8 mouse cellular contexts compared by ENCODE assay signal in genomic region chr15:88836571-88836970, GRCm38 (mm10). TPM values are rescaled to one million over a fixed set of nuclear protein-coding genes. Genes with fewer than 3 reads are reported as not detected.
DNase-seq lines count a peak whose midpoint lies in the region; ATAC-seq lines count a peak whose summit lies in the region.

No protein-coding gene starts in this region.

- no peaks in the 10 kb centered on the region for H3K9me3 ChIP-seq in heart, embryonic 11.5 days (replicated peaks; ENCODE audit: control insufficient read depth, low read length)
- H3K9me3 ChIP-seq in hindbrain, embryonic 16.5 days (ENCODE audit: control insufficient read depth, low read length) = no peaks in the 10 kb centered on the region
- H3K9me3 ChIP-seq in midbrain, embryonic 12.5 days = no peaks in the 10 kb centered on the region

- H3K36me3 ChIP-seq in heart, embryonic 11.5 days (ENCODE audit: control insufficient read depth, insufficient read depth, low read length) = no peaks in the 10 kb centered on the region
- H3K36me3 ChIP-seq in hindbrain, embryonic 16.5 days (ENCODE audit: control insufficient read depth, insufficient read depth, low read length) = no peaks in the 10 kb centered on the region
- no peaks in the 10 kb centered on the region for H3K36me3 ChIP-seq in midbrain, embryonic 12.5 days

- peak overlapping the region; percentile 56; the same call in 1 of the 2 replicates for H3K4me3 ChIP-seq in heart, embryonic 11.5 days (ENCODE audit: low read depth, low read length)
- H3K4me3 ChIP-seq in brown adipose tissue, adult 24 weeks (ENCODE audit: insufficient read depth, low read depth, low read length) = peak overlapping the region; percentile 24
- peak overlapping the region; percentile 52 for H3K4me3 ChIP-seq in hindbrain, embryonic 16.5 days (ENCODE audit: low read length)
- H3K4me3 ChIP-seq in midbrain, embryonic 12.5 days = no peak overlapping the region

- peaks cover 38% of the 10 kb centered on the region for H3K4me1 ChIP-seq in heart, embryonic 11.5 days (ENCODE audit: control insufficient read depth, insufficient read depth, low read length)
- peaks cover 22% of the 10 kb centered on the region for H3K4me1 ChIP-seq in brown adipose tissue, adult 24 weeks (ENCODE audit: control insufficient read depth, insufficient read depth, insufficient read length, low read length)
- H3K4me1 ChIP-seq in hindbrain, embryonic 16.5 days (ENCODE audit: control insufficient read depth, insufficient read depth, low read depth, low read length) = peaks cover 18% of the 10 kb centered on the region
- H3K4me1 ChIP-seq in midbrain, embryonic 12.5 days = peaks cover 25% of the 10 kb centered on the region

- no peak overlapping the region for H3K27ac ChIP-seq in heart, embryonic 11.5 days (ENCODE audit: low read depth, low read length)
- H3K27ac ChIP-seq in brown adipose tissue, adult 24 weeks (replicated peaks; ENCODE audit: low read depth, low read length) = peak overlapping the region; percentile 79
- H3K27ac ChIP-seq in hindbrain, embryonic 16.5 days (ENCODE audit: low read depth, low read length) = no peak overlapping the region
- H3K27ac ChIP-seq in midbrain, embryonic 12.5 days (replicated peaks) = no peak overlapping the region

- H3K4me2 ChIP-seq in heart, embryonic 11.5 days = peak overlapping the region; percentile 72
- H3K4me2 ChIP-seq in hindbrain, embryonic 16.5 days (ENCODE audit: low read length) = peak overlapping the region; percentile 83
- peak overlapping the region; percentile 81; the same call in 1 of the 2 replicates for H3K4me2 ChIP-seq in midbrain, embryonic 12.5 days (replicated peaks)

- WGBS in heart, embryonic 11.5 days (ENCODE audit: insufficient replicate concordance) = 63% methylated on average over 5 of the region's 5 CpGs
- WGBS in hindbrain, embryonic 16.5 days = 70% methylated on average over 5 of the region's 5 CpGs
- WGBS in midbrain, embryonic 12.5 days = 73% methylated on average over 5 of the region's 5 CpGs

- no peaks in the 10 kb centered on the region for H3K27me3 ChIP-seq in heart, embryonic 11.5 days (ENCODE audit: control insufficient read depth, insufficient read depth, low read length)
- no peaks in the 10 kb centered on the region for H3K27me3 ChIP-seq in hindbrain, embryonic 16.5 days (replicated peaks; ENCODE audit: control insufficient read depth, insufficient read depth, low read length)
- H3K27me3 ChIP-seq in midbrain, embryonic 12.5 days = peaks cover 21% of the 10 kb centered on the region; the same call in 1 of the 2 replicates

- no peak for ATAC-seq in heart, embryonic 11.5 days (replicated peaks; ENCODE audit: insufficient number of reproducible peaks, low FRiP score, low TSS enrichment)
- no peak for ATAC-seq in hindbrain, embryonic 16.5 days
- ATAC-seq in midbrain, embryonic 12.5 days (ENCODE audit: low FRiP score, low read depth) = no peak
- ATAC-seq in inflammation-experienced regulatory T-cells, adult 6 months = no peak

- no peak overlapping the region for H3K9ac ChIP-seq in heart, embryonic 11.5 days (ENCODE audit: low read depth, low read length)
- no peak overlapping the region for H3K9ac ChIP-seq in hindbrain, embryonic 16.5 days (ENCODE audit: low read depth, low read length)
- no peak overlapping the region for H3K9ac ChIP-seq in midbrain, embryonic 12.5 days (replicated peaks)

- DNase-seq in heart, postnatal 4 days = no peak
- DNase-seq in ovary, postnatal 36 days (ENCODE audit: low spot score) = no peak
- DNase-seq in MN1 (ENCODE audit: low spot score) = no peak

RNA-seq across cellular contexts. Expression of gene Creld2, which starts 17.1 kb away (rescaled TPM):
- polyA plus RNA-seq in heart, embryonic 11.5 days (2014; fragmentation: Nextera tagmentation; extraction: Ambion mirVana) = 71.7 and 83.6 TPM in 2 replicates
- total RNA-seq in heart, postnatal 4 days (2021) = 10 to 100 TPM; 20.2 to 25.7 TPM
- 7.8 and 12.6 TPM in 2 replicates for polyA plus RNA-seq in brown adipose tissue, adult 24 weeks (2012; ENCODE audit: insufficient read depth, insufficient read length, missing spikeins)
- 61.0 and 61.9 TPM in 2 replicates for polyA plus RNA-seq in hindbrain, embryonic 16.5 days (2015; fragmentation: Nextera tagmentation; extraction: Ambion mirVana)
- 58.8 and 62.5 TPM in 2 replicates for polyA plus RNA-seq in midbrain, embryonic 12.5 days (2016; fragmentation: Nextera tagmentation; extraction: Ambion mirVana)
- 10 to 100 TPM; 22.9 to 40.9 (median 28.4) TPM for polyA plus RNA-seq in inflammation-experienced regulatory T-cells, adult 6 months (2017; shearing (Covaris generic))

RNA-seq across cellular contexts. Expression of gene Alg12, which starts 17.5 kb away (rescaled TPM):
- 11.6 and 12.5 TPM in 2 replicates for polyA plus RNA-seq in heart, embryonic 11.5 days (2014; fragmentation: Nextera tagmentation; extraction: Ambion mirVana)
- 1 to 10 TPM; 6.6 to 9.0 TPM for total RNA-seq in heart, postnatal 4 days (2021)
- polyA plus RNA-seq in brown adipose tissue, adult 24 weeks (2012; ENCODE audit: insufficient read depth, insufficient read length, missing spikeins) = 6.0 and 7.2 TPM in 2 replicates
- 9.5 and 10.1 TPM in 2 replicates for polyA plus RNA-seq in hindbrain, embryonic 16.5 days (2015; fragmentation: Nextera tagmentation; extraction: Ambion mirVana)
- polyA plus RNA-seq in midbrain, embryonic 12.5 days (2016; fragmentation: Nextera tagmentation; extraction: Ambion mirVana) = 8.3 and 9.3 TPM in 2 replicates
- 10 to 100 TPM; 12.8 to 22.4 (median 15.8) TPM for polyA plus RNA-seq in inflammation-experienced regulatory T-cells, adult 6 months (2017; shearing (Covaris generic))

RNA-seq across cellular contexts. Expression of gene Pim3, which starts 25.4 kb away (rescaled TPM):
- 43.7 and 50.1 TPM in 2 replicates for polyA plus RNA-seq in heart, embryonic 11.5 days (2014; fragmentation: Nextera tagmentation; extraction: Ambion mirVana)
- total RNA-seq in heart, postnatal 4 days (2021) = 10 to 100 TPM; 36.8 to 40.2 TPM
- polyA plus RNA-seq in brown adipose tissue, adult 24 weeks (2012; ENCODE audit: insufficient read depth, insufficient read length, missing spikeins) = 29.2 and 73.9 TPM in 2 replicates
- 71.4 and 77.4 TPM in 2 replicates for polyA plus RNA-seq in hindbrain, embryonic 16.5 days (2015; fragmentation: Nextera tagmentation; extraction: Ambion mirVana)
- polyA plus RNA-seq in midbrain, embryonic 12.5 days (2016; fragmentation: Nextera tagmentation; extraction: Ambion mirVana) = 41.4 and 49.3 TPM in 2 replicates
- polyA plus RNA-seq in inflammation-experienced regulatory T-cells, adult 6 months (2017; shearing (Covaris generic)) = 1 to 10 TPM; 3.0 to 4.1 (median 4.0) TPM
